Mouse (Mus musculus) kidney, postnatal 36 days (tissue): ENCODE results near the gene Zdhhc22.

Experiments used
- DNase-seq, 2 experiments: peaks; one replicate each; pipeline ENCODE4 v3.0.0; 2021 to 2022; ENCODE audit warnings: mixed read lengths in 2 of 2

Gene Zdhhc22

DNA sequence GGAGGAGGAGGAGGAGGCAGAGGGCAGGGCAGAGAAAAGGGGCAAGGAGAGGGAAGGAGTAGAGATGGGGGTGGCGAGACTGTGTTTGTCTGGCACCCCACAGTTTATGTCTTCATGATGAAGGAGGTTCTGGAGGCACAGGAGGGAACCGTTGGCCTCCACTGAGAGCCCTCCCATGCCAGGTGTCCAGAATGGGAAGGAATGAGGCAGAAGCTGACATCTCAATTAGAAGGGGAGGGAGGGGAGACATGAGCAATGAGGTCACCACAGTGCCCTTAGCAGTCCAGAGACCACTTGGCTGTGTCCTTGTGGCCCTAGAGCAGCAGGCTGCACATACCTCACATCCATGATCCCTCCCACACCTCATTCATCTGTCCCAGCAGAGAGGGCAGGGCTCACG, 4.5 kb upstream of the Zdhhc22 start:
- DNase-seq, result no peak

GRCm38 (mm10) chr12:86994166-86994565, 3.9 kb upstream of the Zdhhc22 start:
- DNase-seq, result peak in 1 of 2 experiments; percentile 32

DNA sequence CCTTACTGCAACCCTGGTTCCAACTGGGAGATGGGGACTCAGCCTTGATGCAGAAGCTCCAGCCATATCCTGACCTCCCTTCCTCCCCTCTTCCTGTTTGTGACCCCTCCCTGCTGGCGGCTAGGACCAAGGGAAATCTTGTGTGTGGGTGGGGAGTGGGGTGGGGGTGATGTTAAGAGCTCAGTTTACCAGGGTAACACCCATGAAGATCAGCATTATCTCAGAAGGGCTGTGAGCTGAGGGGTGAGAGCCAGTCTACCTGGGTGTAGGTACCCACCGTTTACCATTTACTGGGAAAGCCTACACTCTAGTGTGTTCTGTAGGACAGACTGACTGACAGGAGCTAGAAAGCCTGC, 503 bp upstream of the Zdhhc22 start:
- no peak for DNase-seq

GRCm38 (mm10) chr12:86989378-86989777, 852 bp downstream of the Zdhhc22 start:
- DNase-seq, result no peak

DNA sequence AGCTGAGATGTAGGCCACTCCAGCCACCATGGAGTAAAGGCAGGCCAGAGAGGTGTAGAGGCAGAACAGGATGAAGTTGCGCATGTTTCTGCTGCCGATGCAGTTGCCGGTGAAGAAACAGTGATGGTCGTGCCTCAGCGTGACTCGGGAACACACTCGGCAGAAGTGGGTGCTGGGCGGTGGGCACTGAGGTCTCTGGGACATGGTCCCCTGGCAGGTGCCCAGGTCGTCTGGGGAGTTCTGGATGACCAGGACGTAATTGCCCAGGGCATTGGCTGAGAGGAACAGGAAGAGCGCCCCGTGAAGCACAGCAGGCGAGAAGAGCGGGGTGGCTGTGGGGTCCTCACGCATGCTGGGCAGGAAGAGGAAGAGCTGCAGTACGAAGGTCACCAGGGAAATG, 2.0 kb downstream of the Zdhhc22 start:
- DNase-seq, result no peak

- no peak for DNase-seq
These were observed 3.7 kb downstream of the Zdhhc22 start for GRCm38 (mm10) chr12:86986562-86986961.

DNA sequence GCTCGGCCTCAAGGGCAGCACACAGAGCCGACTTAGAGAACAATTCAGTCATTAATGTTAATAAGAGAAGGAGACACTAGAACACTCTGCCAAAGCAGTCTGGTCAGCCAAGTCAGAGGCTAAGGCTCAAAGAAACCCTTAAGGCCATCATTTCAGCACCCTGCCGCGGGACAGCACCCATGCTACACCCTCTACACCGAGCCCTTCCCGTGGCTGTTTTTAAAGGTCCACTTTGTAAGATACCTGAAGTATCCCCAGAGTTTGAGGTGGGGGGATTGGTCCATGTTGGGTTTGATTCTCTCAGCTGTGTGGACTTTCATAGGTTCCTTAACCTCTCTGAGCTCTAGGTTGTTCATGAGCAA, 6.1 kb downstream of the Zdhhc22 start:
- peak; percentile 33 to 82 for DNase-seq

DNA sequence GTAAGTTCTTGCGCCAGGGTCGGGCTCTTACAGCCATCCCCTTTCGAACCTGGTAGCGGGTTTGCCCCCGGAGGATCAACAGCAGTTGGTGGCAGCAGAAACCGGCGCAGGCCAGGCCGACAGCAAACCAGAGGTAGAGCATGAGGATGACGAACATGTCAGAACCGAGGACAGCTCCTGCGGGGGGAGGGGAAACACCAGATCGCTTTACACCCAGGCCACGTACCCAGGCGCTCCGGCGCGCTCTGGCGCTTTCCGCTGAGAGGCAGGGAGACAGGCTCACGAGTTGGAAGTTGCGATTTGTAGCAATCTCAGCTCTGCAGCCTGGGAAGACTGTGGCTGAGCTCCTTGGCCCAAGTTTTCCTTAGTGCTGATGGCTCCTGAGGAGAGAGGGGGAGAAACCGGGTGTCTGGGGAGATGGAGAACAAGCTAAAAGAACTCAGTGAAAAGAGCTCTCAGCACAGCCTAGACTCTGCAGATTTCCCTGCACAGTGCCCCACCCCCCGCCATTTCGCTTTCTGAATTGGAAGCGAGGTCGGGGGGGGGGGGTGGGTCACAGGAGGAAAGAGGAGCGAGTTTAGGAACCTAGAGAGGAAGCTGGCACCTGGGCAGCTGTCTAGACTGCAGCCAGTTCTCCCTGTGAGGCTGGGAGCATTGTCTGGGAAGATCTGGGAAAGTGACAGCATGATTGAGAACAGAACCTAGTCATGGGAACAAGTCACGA, 6.6 kb downstream of the Zdhhc22 start:
- DNase-seq, result peak; percentile 44 to 80

GRCm38 (mm10) chr12:86981180-86981579, 9.1 kb downstream of the Zdhhc22 start:
- DNase-seq, result no peak

- peak in 1 of 2 experiments; percentile 43 for DNase-seq
These were observed 12.4 kb downstream of the Zdhhc22 start for GRCm38 (mm10) chr12:86977833-86978232.

DNA sequence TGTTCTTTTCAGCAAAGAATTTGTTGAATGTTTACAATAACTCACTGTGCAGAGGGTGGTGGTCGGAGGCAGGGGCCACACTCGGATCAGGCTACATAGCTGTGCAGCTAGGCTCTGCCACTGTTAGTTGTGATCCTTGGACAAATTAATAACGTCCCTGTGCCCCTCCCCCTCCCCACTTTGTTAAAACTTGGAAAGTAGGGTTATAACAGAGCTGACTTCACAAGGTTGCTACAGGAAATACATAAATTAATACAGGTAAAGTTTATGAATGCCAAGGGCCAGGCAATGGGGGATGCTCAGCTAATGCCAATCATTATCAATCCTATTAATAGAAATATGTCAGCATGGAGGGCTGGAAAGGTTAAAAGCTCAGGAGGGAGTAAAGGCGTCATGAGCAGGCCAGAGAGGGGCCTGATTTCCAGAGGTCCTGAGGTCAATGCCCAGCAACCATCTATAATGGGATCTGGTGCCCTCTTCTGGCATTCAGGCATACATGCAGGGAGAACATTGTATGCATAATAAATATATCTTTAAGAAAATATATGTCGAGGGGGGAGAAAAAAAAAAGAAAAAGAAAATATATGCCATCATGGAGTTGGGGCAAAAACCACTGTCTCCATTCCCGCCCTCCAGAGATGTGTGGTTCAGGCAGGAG, 13.6 kb downstream of the Zdhhc22 start:
- no peak for DNase-seq

DNA sequence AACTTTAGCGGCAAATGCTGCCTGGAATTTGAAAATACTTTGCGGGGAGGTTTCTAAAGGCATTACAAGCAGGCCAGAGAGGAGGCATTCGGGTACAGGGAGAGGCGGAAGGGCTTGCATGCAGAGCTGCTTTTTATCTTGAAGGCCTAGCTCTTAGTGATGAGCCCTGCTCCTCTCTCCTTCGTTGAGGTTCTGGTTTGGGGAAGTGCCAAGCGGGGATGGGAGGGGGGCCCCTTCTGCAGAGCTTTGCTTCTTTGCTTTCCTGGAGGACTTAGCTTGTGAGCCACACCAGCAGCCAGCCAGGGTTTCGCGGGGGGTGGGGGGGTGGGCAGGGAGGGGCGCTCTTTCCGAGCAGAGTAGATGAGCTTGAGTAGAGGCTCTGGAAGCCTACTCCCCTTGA, 14.5 kb downstream of the Zdhhc22 start:
- no peak for DNase-seq

GRCm38 (mm10) chr12:86974387-86975288, 15.6 kb downstream of the Zdhhc22 start:
- peak; percentile 54 to 80 for DNase-seq

- DNase-seq, result no peak
These were observed 16.5 kb downstream of the Zdhhc22 start for GRCm38 (mm10) chr12:86973706-86974105.

GRCm38 (mm10) chr12:86973216-86973615, 17.0 kb downstream of the Zdhhc22 start:
- DNase-seq, result peak; percentile 88 to 90

DNA sequence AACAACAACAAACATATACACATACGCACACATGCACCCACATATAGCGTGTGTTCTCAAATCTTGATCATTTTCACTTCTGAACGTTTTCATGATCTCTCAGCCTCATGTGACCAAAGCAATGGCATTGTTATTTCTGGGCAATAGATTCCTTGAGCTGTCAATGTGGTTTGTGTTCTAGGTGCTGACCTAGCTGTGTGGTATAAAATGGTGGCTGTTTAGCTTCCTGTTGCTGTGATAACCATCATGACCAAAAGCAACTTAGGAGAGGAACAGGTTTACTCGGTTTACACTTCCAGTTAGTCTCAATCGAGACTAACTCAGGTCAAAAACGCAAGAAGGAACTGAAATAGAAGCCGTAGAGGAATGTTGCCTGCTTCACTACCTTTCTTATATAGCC, 19.1 kb downstream of the Zdhhc22 start:
- DNase-seq, result no peak

DNA sequence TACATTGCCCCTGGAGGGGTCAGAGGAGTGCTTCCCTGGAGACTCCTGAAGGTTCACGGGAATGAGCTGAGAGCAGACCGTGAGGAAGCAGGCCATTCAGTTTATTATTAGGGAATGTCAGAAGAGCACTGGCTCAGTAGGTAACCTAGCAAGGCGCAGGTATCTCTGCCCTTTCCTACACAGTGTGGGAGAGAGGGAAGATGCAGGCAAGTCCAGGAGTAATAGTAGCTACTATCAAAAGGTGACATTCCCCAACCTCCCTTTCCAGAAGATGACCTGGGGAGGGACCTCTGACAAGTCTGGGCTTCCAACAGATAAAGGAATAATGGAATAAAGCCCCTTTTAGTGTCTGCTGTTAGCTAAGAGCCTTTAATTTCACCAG, 21.0 kb downstream of the Zdhhc22 start:
- no peak for DNase-seq

GRCm38 (mm10) chr12:86968468-86969219, 21.6 kb downstream of the Zdhhc22 start:
- DNase-seq, result no peak

- no peak for DNase-seq
These were observed 24.9 kb downstream of the Zdhhc22 start for GRCm38 (mm10) chr12:86965237-86965799.

GRCm38 (mm10) chr12:86964278-86965057, 25.8 kb downstream of the Zdhhc22 start:
- DNase-seq, result no peak

DNA sequence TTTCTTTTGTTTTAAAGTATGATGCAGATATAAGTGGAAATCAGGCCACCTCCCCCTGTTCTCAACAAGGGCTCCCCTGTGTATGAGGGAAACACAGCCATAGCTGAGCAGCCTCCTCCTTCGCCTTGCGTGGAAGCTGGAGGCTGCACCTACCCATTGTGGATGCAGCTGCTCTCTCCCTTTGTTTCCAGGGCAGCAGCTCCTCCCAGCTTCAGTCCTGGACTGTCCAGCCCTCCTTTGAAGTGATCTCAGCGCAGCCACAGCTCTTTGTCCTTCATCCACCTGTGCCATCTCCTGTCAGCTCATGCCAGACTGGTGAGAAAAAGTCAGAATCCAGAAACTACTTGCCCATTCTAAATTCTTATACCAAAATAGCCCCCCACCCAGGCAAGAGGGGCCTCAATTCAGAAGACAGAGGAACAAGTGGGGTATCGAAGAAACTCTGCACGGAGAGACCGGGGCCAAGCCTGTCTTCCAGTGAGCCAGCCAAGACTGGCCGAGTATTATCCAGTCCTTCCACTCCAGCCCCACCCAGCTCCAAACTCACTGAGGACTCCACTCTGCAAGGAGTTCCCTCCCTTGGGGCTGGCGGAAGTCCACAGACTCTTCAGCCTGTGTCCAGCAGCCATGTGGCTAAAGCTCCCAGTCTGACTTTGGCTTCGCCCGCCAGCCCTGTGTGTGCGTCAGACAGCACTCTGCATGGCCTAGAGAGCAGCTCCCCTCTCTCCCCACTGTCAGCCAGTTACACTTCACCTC, 28.5 kb downstream of the Zdhhc22 start:
- DNase-seq, result no peak
